Mouse (Mus musculus) bone marrow macrophage, adult 2 months (primary cell): ENCODE measurements around the gene Olfr823. TPM values are rescaled to one million over a fixed set of nuclear protein-coding genes. Genes with fewer than 3 reads are reported as not detected.
"Not testable (repeated sequence)": the region's sequence is repeated elsewhere in the genome, so short reads cannot be mapped to it uniquely, and the experiment has no call there.

Experiments
- H3K27ac ChIP-seq: 2 replicates; pipeline ENCODE4 v1.5.1; 2012; ENCODE audit warnings: low read depth, low read length; ENCODE audit not compliant: insufficient read depth
- H3K4me1 ChIP-seq: 2 replicates; pipeline ENCODE4 v1.6.1; 2012; ENCODE audit warnings: low read length; ENCODE audit not compliant: control insufficient read depth, insufficient read depth
- H3K4me3 ChIP-seq: 2 replicates; pipeline ENCODE4 v1.5.1; 2012; ENCODE audit warnings: mild to moderate bottlenecking, low read length, moderate library complexity; ENCODE audit not compliant: insufficient read depth
- CTCF ChIP-seq: IDR thresholded peaks from 2 replicates; pipeline ENCODE4 v1.5.1; 2012; ENCODE audit warnings: low read depth, mild to moderate bottlenecking, low read length, moderate library complexity
- POLR2A ChIP-seq: IDR thresholded peaks from 2 replicates; pipeline ENCODE4 v1.6.1; 2012; ENCODE audit warnings: mild to moderate bottlenecking, low read depth, low read length, borderline replicate concordance
- polyA plus RNA-seq: library from polyadenylated mRNA; stranded (reverse); fragments of >200 nt; gene quantifications from 2 replicates; pipeline ENCODE4 v1.2.4, GENCODE M21; 2012; ENCODE audit not compliant: missing spikeins, insufficient read depth, insufficient read length

Olfr823 gene
- not detected in 2 replicates for polyA plus RNA-seq

GRCm38 (mm10) chr10:130115283-130115682, at the start of gene Olfr823:
Gene Olfr823, minus strand, starts transcription at chr10:130115383.
- H3K27ac ChIP-seq, H3K4me3 ChIP-seq, H3K4me1 ChIP-seq: not testable (repeated sequence)

GRCm38 (mm10) chr10:130144121-130144520, 28.9 kb upstream of the Olfr823 start:
- Histone ChIP-seq H3K4me3 (no peak overlapping the region), H3K27ac (no peak overlapping the region), H3K4me1 (no peaks in the 10 kb centered on the region)
- TF ChIP-seq CTCF (no peak), POLR2A (no peak)

GRCm38 (mm10) chr10:130142481-130142880, 27.3 kb upstream of the Olfr823 start:
- not testable (repeated sequence) for H3K4me1 ChIP-seq, H3K27ac ChIP-seq, H3K4me3 ChIP-seq

GRCm38 (mm10) chr10:130134811-130135210, 19.6 kb upstream of the Olfr823 start:
- TF ChIP-seq POLR2A (no peak), CTCF (no peak)
- no peak overlapping the region for H3K27ac ChIP-seq

GRCm38 (mm10) chr10:130129900-130130299, 14.7 kb upstream of the Olfr823 start, which contains the start of gene Olfr824:
Gene Olfr824, minus strand, starts transcription at chr10:130130000.
- H3K4me3 ChIP-seq, H3K4me1 ChIP-seq, H3K27ac ChIP-seq: not testable (repeated sequence)

More at GRCm38 (mm10) chr10:130134811-130135210, 19.6 kb upstream of the Olfr823 start:
- Histone ChIP-seq H3K4me3 (no peak overlapping the region), H3K4me1 (no peaks in the 10 kb centered on the region)

GRCm38 (mm10) chr10:130116045-130116444, 862 bp upstream of the Olfr823 start:
- H3K27ac ChIP-seq, H3K4me1 ChIP-seq, H3K4me3 ChIP-seq: not testable (repeated sequence)

GRCm38 (mm10) chr10:130096104-130096503, 19.1 kb downstream of the Olfr823 start:
- Histone ChIP-seq H3K27ac (no peak overlapping the region), H3K4me1 (no peaks in the 10 kb centered on the region), H3K4me3 (no peak overlapping the region)
- no peak for TF ChIP-seq POLR2A
- TF ChIP-seq CTCF: no peak

- H3K4me1 ChIP-seq: no peaks in the 10 kb centered on the region
- TF ChIP-seq POLR2A: no peak
- TF ChIP-seq CTCF: no peak
- no peak overlapping the region for H3K4me3 ChIP-seq
- H3K27ac ChIP-seq: no peak overlapping the region
Observed at GRCm38 (mm10) chr10:130092838-130093440, 22.2 kb downstream of the Olfr823 start.

GRCm38 (mm10) chr10:130070910-130071309, 44.3 kb downstream of the Olfr823 start, which contains the start of gene Olfr822:
Gene Olfr822, plus strand, starts transcription at chr10:130071210.
- H3K4me3 ChIP-seq: no peak within 1 kb of the TSS
- no peaks in the 10 kb centered on the region for H3K4me1 ChIP-seq
- H3K27ac ChIP-seq: no peak within 1 kb of the TSS
- TF ChIP-seq CTCF (no peak), POLR2A (no peak)

Other genes with a start within 250 kb of the Olfr823 start
- gene Olfr814, start 235.5 kb downstream of the Olfr823 start, polyA plus RNA-seq: 0.23 TPM in 1 of 2 replicates, not detected in the other
- not detected in 2 replicates for gene Olfr815, start 209.5 kb downstream of the Olfr823 start, polyA plus RNA-seq
- not detected in 2 replicates for gene Olfr816, start 199.8 kb downstream of the Olfr823 start, polyA plus RNA-seq
- not detected in 2 replicates for gene Olfr818, start 166.3 kb downstream of the Olfr823 start, polyA plus RNA-seq
- not detected in 2 replicates for gene Olfr819, start 148.1 kb downstream of the Olfr823 start, polyA plus RNA-seq
- gene Olfr247, start 139.2 kb downstream of the Olfr823 start, polyA plus RNA-seq: not detected in 2 replicates
- not detected in 2 replicates for gene Gm10310, start 130.3 kb downstream of the Olfr823 start, polyA plus RNA-seq
- not detected in 2 replicates for gene Olfr820, start 102.8 kb downstream of the Olfr823 start, polyA plus RNA-seq
- gene Olfr821, start 85.0 kb downstream of the Olfr823 start, polyA plus RNA-seq: 0.41 TPM in 1 of 2 replicates, not detected in the other
- gene Olfr822, start 44.2 kb downstream of the Olfr823 start, polyA plus RNA-seq: not detected in 2 replicates
- gene Olfr824, start 14.6 kb upstream of the Olfr823 start, polyA plus RNA-seq: not detected in 2 replicates
- not detected in 2 replicates for gene Olfr825, start 51.4 kb upstream of the Olfr823 start, polyA plus RNA-seq
- gene Olfr826, start 68.8 kb upstream of the Olfr823 start, polyA plus RNA-seq: not detected in 2 replicates
- gene Olfr827, start 99.0 kb upstream of the Olfr823 start, polyA plus RNA-seq: not detected in 2 replicates
- not detected in 2 replicates for gene Neurod4, start 164.9 kb upstream of the Olfr823 start, polyA plus RNA-seq
- gene Tespa1, start 207.5 kb upstream of the Olfr823 start, polyA plus RNA-seq: not detected in 2 replicates